Mouse (Mus musculus): ENCODE measurements at regions not wholly inside any gene's neighbourhood (a gene's known extent, or its start where the extent isn't known, plus 50 kb on each side); places are given as distances from the start of the nearest gene placed in this dataset.
A peak's percentile ranks its signal among the peaks of the same experiment; 100 is the strongest.

GRCm38 (mm10) chr2:161470844-161471243 is 362.0 kb upstream of the Chd6 start:
- Histone ChIP-seq H3K4me3 (replicated peaks; ENCODE audit: low read depth, low read length) (no peak overlapping the region), H3K4me2 (ENCODE audit: low read length) (no peak overlapping the region), H3K36me3 (ENCODE audit: control insufficient read depth, insufficient read depth, low read length) (no peaks in the 10 kb centered on the region), H3K4me1 (ENCODE audit: control insufficient read depth, insufficient read depth, low read length) (no peaks in the 10 kb centered on the region), H3K9ac (replicated peaks; ENCODE audit: low read length) (no peak overlapping the region), H3K27me3 (ENCODE audit: control insufficient read depth, insufficient read depth, low read length) (no peaks in the 10 kb centered on the region), H3K9me3 (ENCODE audit: control insufficient read depth, low read length) (no peaks in the 10 kb centered on the region; the same call in 1 of the 2 replicates), H3K27ac (replicated peaks; ENCODE audit: low read depth, low read length) (no peak overlapping the region)
- DNase-seq (no peak), ATAC-seq (ENCODE audit: low FRiP score, low TSS enrichment) (no peak)
- WGBS, result 81% methylated on average over 5 of the region's 5 CpGs

DNA sequence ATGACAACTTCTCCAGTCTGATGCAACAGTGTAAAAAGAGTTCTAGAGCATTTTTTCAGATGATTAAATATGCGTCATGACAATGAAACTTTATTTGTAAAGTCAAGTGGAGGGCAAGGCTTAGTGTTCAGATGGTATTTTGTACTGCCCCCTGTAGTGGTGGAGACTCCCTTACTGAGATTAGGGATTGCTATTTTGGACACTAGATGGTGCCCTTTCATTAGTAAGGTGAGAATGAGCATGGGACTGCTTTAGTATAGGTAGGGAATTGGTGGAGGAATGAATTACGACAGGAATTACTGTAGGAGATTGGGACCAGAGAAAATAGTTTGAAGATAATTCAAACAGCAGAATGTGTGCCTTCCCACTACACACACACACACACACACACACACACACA is 361.1 kb upstream of the Chd6 start:
- no peak for ATAC-seq (ENCODE audit: low FRiP score, low TSS enrichment)

DNA sequence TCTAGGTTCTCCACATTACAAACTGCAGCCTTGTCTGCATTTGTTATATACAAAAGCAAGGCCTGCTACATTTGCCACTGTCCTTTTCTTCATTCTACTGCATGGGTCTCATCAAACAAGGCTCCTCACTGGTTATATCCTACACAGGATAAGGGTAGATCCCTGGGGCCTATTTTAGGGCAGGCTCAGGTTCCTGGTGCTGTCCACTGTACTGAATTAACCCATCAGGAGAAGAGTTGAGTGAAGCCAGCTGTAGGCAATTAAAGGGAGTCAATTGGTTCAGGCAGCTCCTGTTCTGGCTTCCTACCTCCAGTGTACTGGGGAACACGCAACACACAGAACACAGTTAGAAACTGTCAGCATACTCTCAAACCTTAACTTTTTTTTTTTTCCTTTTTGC is 358.2 kb upstream of the Chd6 start:
- H3K4me1 ChIP-seq (ENCODE audit: control insufficient read depth, insufficient read depth, low read length), result no peaks in the 10 kb centered on the region
- no peaks in the 10 kb centered on the region for H3K27me3 ChIP-seq (ENCODE audit: control insufficient read depth, insufficient read depth, low read length)
- no peak overlapping the region for H3K4me3 ChIP-seq (replicated peaks; ENCODE audit: low read depth, low read length)
- no peaks in the 10 kb centered on the region for H3K9me3 ChIP-seq (ENCODE audit: control insufficient read depth, low read length)
- H3K9ac ChIP-seq (replicated peaks; ENCODE audit: low read length), result no peak overlapping the region
- ATAC-seq (ENCODE audit: low FRiP score, low TSS enrichment) (no peak), DNase-seq (no peak)
- 83% methylated on average over 1 of the region's 1 CpGs for WGBS
- H3K36me3 ChIP-seq (ENCODE audit: control insufficient read depth, insufficient read depth, low read length), result no peaks in the 10 kb centered on the region
- H3K4me2 ChIP-seq (ENCODE audit: low read length), result no peak overlapping the region
- no peak overlapping the region for H3K27ac ChIP-seq (replicated peaks; ENCODE audit: low read depth, low read length)

More for the DNA sequence above, 361.1 kb upstream of the Chd6 start:
- H3K4me2 ChIP-seq (ENCODE audit: low read length), result no peak overlapping the region
- 25% methylated on average over 2 of the region's 2 CpGs for WGBS
- H3K4me1 ChIP-seq (ENCODE audit: control insufficient read depth, insufficient read depth, low read length), result no peaks in the 10 kb centered on the region
- H3K4me3 ChIP-seq (replicated peaks; ENCODE audit: low read depth, low read length), result no peak overlapping the region
- H3K9me3 ChIP-seq (ENCODE audit: control insufficient read depth, low read length), result no peaks in the 10 kb centered on the region; the same call in 1 of the 2 replicates
- H3K27me3 ChIP-seq (ENCODE audit: control insufficient read depth, insufficient read depth, low read length), result no peaks in the 10 kb centered on the region
- H3K9ac ChIP-seq (replicated peaks; ENCODE audit: low read length), result no peak overlapping the region
- no peak overlapping the region for H3K27ac ChIP-seq (replicated peaks; ENCODE audit: low read depth, low read length)
- peak; percentile 81 for DNase-seq
- H3K36me3 ChIP-seq (ENCODE audit: control insufficient read depth, insufficient read depth, low read length), result no peaks in the 10 kb centered on the region

GRCm38 (mm10) chr2:161460600-161460999 is 351.7 kb upstream of the Chd6 start:
- ATAC-seq (ENCODE audit: low FRiP score, low TSS enrichment) (no peak), DNase-seq (no peak)
- H3K4me1 ChIP-seq (ENCODE audit: control insufficient read depth, insufficient read depth, low read length), result no peaks in the 10 kb centered on the region
- no peaks in the 10 kb centered on the region for H3K27me3 ChIP-seq (ENCODE audit: control insufficient read depth, insufficient read depth, low read length)
- no peak overlapping the region for H3K4me2 ChIP-seq (ENCODE audit: low read length)
- no peak overlapping the region for H3K4me3 ChIP-seq (replicated peaks; ENCODE audit: low read depth, low read length)
- WGBS, result 95% methylated on average over 4 of the region's 4 CpGs
- no peak overlapping the region for H3K9ac ChIP-seq (replicated peaks; ENCODE audit: low read length)
- no peak overlapping the region for H3K27ac ChIP-seq (replicated peaks; ENCODE audit: low read depth, low read length)
- no peaks in the 10 kb centered on the region for H3K36me3 ChIP-seq (ENCODE audit: control insufficient read depth, insufficient read depth, low read length)
- H3K9me3 ChIP-seq (ENCODE audit: control insufficient read depth, low read length), result no peaks in the 10 kb centered on the region

- Histone ChIP-seq H3K27me3 (ENCODE audit: control insufficient read depth, insufficient read depth, low read length) (no peaks in the 10 kb centered on the region), H3K9ac (replicated peaks; ENCODE audit: low read length) (no peak overlapping the region), H3K27ac (replicated peaks; ENCODE audit: low read depth, low read length) (no peak overlapping the region), H3K36me3 (ENCODE audit: control insufficient read depth, insufficient read depth, low read length) (no peaks in the 10 kb centered on the region), H3K9me3 (ENCODE audit: control insufficient read depth, low read length) (no peaks in the 10 kb centered on the region), H3K4me1 (ENCODE audit: control insufficient read depth, insufficient read depth, low read length) (no peaks in the 10 kb centered on the region), H3K4me2 (ENCODE audit: low read length) (no peak overlapping the region), H3K4me3 (replicated peaks; ENCODE audit: low read depth, low read length) (no peak overlapping the region)
- 78% methylated on average over 6 of the region's 6 CpGs for WGBS
- no peak for DNase-seq
- no peak for ATAC-seq (ENCODE audit: low FRiP score, low TSS enrichment)
These were observed 345.6 kb upstream of the Chd6 start for GRCm38 (mm10) chr2:161454466-161454865.

GRCm38 (mm10) chr2:161433816-161434215 is 324.9 kb upstream of the Chd6 start:
- Histone ChIP-seq H3K27ac (replicated peaks; ENCODE audit: low read depth, low read length) (no peak overlapping the region), H3K4me1 (ENCODE audit: control insufficient read depth, insufficient read depth, low read length) (0 out of 2 replicates have a peak, but pooled peaks cover 2% of the 10 kb centered on the region), H3K36me3 (ENCODE audit: control insufficient read depth, insufficient read depth, low read length) (no peaks in the 10 kb centered on the region), H3K4me3 (replicated peaks; ENCODE audit: low read depth, low read length) (no peak overlapping the region), H3K4me2 (ENCODE audit: low read length) (no peak overlapping the region), H3K9ac (replicated peaks; ENCODE audit: low read length) (no peak overlapping the region), H3K9me3 (ENCODE audit: control insufficient read depth, low read length) (no peaks in the 10 kb centered on the region), H3K27me3 (ENCODE audit: control insufficient read depth, insufficient read depth, low read length) (no peaks in the 10 kb centered on the region)
- ATAC-seq (ENCODE audit: low FRiP score, low TSS enrichment), result no peak
- WGBS, result 14% methylated on average over 9 of the region's 9 CpGs
- peak; percentile 43 for DNase-seq

DNA sequence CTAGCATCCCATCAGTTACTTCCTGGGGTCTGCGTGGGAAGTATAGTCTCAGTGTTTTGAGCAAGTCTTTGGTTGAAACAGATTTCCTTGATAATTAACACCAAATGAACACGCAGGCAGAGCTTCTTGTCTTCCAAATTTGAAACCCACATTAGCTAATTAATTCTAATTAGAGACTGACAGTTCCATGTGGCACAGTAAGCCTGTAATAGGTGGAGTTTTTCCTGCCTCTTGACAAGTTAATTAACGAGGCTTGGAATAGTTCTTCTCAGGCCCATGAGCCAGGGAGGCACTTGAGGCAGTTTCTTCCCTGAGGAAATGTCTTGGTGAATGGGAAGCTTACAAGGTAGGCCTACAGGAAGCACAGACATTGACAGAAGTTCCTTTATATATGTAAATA is 320.4 kb upstream of the Chd6 start:
- no peaks in the 10 kb centered on the region for H3K9me3 ChIP-seq (ENCODE audit: control insufficient read depth, low read length)
- no peaks in the 10 kb centered on the region for H3K27me3 ChIP-seq (ENCODE audit: control insufficient read depth, insufficient read depth, low read length)
- no peak overlapping the region for H3K4me2 ChIP-seq (ENCODE audit: low read length)
- no peak overlapping the region for H3K9ac ChIP-seq (replicated peaks; ENCODE audit: low read length)
- 0 out of 2 replicates have a peak, but pooled peaks cover 2% of the 10 kb centered on the region for H3K4me1 ChIP-seq (ENCODE audit: control insufficient read depth, insufficient read depth, low read length)
- H3K4me3 ChIP-seq (replicated peaks; ENCODE audit: low read depth, low read length), result no peak overlapping the region
- ATAC-seq (ENCODE audit: low FRiP score, low TSS enrichment) (no peak), DNase-seq (no peak)
- H3K36me3 ChIP-seq (ENCODE audit: control insufficient read depth, insufficient read depth, low read length), result no peaks in the 10 kb centered on the region
- WGBS, result 81% methylated on average over 3 of the region's 3 CpGs
- no peak overlapping the region for H3K27ac ChIP-seq (replicated peaks; ENCODE audit: low read depth, low read length)

GRCm38 (mm10) chr2:161425587-161425986 is 316.7 kb upstream of the Chd6 start:
- H3K4me2 ChIP-seq (ENCODE audit: low read length), result no peak overlapping the region
- WGBS, result 60% methylated on average over 3 of the region's 3 CpGs
- H3K9me3 ChIP-seq (ENCODE audit: control insufficient read depth, low read length), result no peaks in the 10 kb centered on the region
- H3K27me3 ChIP-seq (ENCODE audit: control insufficient read depth, insufficient read depth, low read length), result no peaks in the 10 kb centered on the region
- DNase-seq (peak; percentile 12), ATAC-seq (ENCODE audit: low FRiP score, low TSS enrichment) (no peak)
- no peaks in the 10 kb centered on the region for H3K36me3 ChIP-seq (ENCODE audit: control insufficient read depth, insufficient read depth, low read length)
- H3K4me3 ChIP-seq (replicated peaks; ENCODE audit: low read depth, low read length), result no peak overlapping the region
- no peaks in the 10 kb centered on the region for H3K4me1 ChIP-seq (ENCODE audit: control insufficient read depth, insufficient read depth, low read length)
- H3K9ac ChIP-seq (replicated peaks; ENCODE audit: low read length), result no peak overlapping the region
- H3K27ac ChIP-seq (replicated peaks; ENCODE audit: low read depth, low read length), result no peak overlapping the region

DNA sequence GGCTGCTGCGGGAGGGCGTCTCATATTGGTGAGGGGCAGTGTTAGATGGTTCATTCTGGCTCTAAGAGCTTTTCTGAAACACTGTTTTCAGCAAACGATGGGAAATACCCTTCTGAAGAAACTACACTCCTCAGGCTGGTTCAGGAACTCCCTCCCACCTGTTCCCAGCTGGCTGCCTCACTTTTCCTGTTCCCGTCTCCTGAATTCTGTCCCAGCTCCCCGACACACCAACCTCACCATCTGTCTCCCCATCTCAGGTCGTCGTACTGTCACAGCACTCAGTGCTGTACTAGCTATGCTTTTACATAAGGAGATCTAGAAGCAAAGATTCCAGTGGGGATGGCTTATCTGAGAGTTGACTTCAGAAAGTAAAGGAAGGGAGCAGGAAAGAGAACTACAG is 309.2 kb upstream of the Chd6 start:
- no peaks in the 10 kb centered on the region for H3K36me3 ChIP-seq (ENCODE audit: control insufficient read depth, insufficient read depth, low read length)
- no peaks in the 10 kb centered on the region for H3K9me3 ChIP-seq (ENCODE audit: control insufficient read depth, low read length)
- no peak overlapping the region for H3K9ac ChIP-seq (replicated peaks; ENCODE audit: low read length)
- H3K27me3 ChIP-seq (ENCODE audit: control insufficient read depth, insufficient read depth, low read length), result no peaks in the 10 kb centered on the region
- 83% methylated on average over 7 of the region's 7 CpGs for WGBS
- no peak overlapping the region for H3K4me2 ChIP-seq (ENCODE audit: low read length)
- H3K4me1 ChIP-seq (ENCODE audit: control insufficient read depth, insufficient read depth, low read length), result peaks cover 3% of the 10 kb centered on the region; the same call in 1 of the 2 replicates
- H3K27ac ChIP-seq (replicated peaks; ENCODE audit: low read depth, low read length), result no peak overlapping the region
- no peak for ATAC-seq (ENCODE audit: low FRiP score, low TSS enrichment)
- no peak overlapping the region for H3K4me3 ChIP-seq (replicated peaks; ENCODE audit: low read depth, low read length)
- no peak for DNase-seq

Measured in midbrain, embryonic 14.5 days (tissue).